Mouse (Mus musculus) lung, postnatal 0 days (tissue): Measurements from ENCODE around the gene Tpcn1. TPM values are rescaled to one million over a fixed set of nuclear protein-coding genes. Genes with fewer than 3 reads are reported as not detected.
"Not testable (repeated sequence)": the region's sequence is repeated elsewhere in the genome, so short reads cannot be mapped to it uniquely, and the experiment has no call there.

Experiments used
- ATAC-seq: fragments of 200-750 bp; cut with Nextera tagmentation; 2 replicates; pipeline ENCODE4 v1.8.0; 2017; ENCODE audit warnings: moderate library complexity
- DNase-seq: peaks from one replicate; pipeline ENCODE4 v3.0.0-alpha.2; 2016; ENCODE audit warnings: low spot score
- H3K27ac ChIP-seq: fragments of 300-500 bp; sonication (generic); 2 replicates; pipeline ENCODE4 v1.5.1; 2014; ENCODE audit warnings: antibody characterized with exemption, mild to moderate bottlenecking, low read length, mixed read lengths
- H3K27me3 ChIP-seq: fragments of 300-500 bp; sonication (generic); replicated peaks from 2 replicates; pipeline ENCODE4 v1.6.1; 2014; ENCODE audit warnings: low read length, mixed read lengths; ENCODE audit not compliant: insufficient read depth
- H3K36me3 ChIP-seq: fragments of 300-500 bp; sonication (generic); 2 replicates; pipeline ENCODE4 v1.6.1; 2014; ENCODE audit warnings: low read length, mixed read lengths; ENCODE audit not compliant: insufficient read depth
- H3K4me1 ChIP-seq: fragments of 300-500 bp; sonication (generic); 2 replicates; pipeline ENCODE4 v1.6.1; 2014; ENCODE audit warnings: antibody characterized with exemption, low read depth, low read length, mixed read lengths; ENCODE audit not compliant: insufficient read depth
- H3K4me2 ChIP-seq: fragments of 300-500 bp; sonication (generic); replicated peaks from 2 replicates; pipeline ENCODE4 v1.6.1; 2014; ENCODE audit warnings: low read depth, mild to moderate bottlenecking, low read length, moderate library complexity, mixed read lengths
- H3K4me3 ChIP-seq: fragments of 300-500 bp; sonication (generic); 2 replicates; pipeline ENCODE4 v1.5.1; 2014; ENCODE audit warnings: low read depth, low read length
- H3K9ac ChIP-seq: fragments of 300-500 bp; sonication (generic); replicated peaks from 2 replicates; pipeline ENCODE4 v1.6.1; 2014; ENCODE audit warnings: low read depth, mild to moderate bottlenecking
- H3K9me3 ChIP-seq: fragments of 300-500 bp; sonication (generic); 2 replicates; pipeline ENCODE4 v1.6.1; 2016; ENCODE audit warnings: low read length, mixed read lengths
- CTCF ChIP-seq: IDR thresholded peaks from 2 replicates; pipeline ENCODE4 v1.5.1; 2016; ENCODE audit warnings: antibody characterized with exemption, mild to moderate bottlenecking
- EP300 ChIP-seq: IDR thresholded peaks from 2 replicates; pipeline ENCODE4 v1.6.1; 2016; ENCODE audit warnings: antibody characterized with exemption, mild to moderate bottlenecking, control low read depth
- WGBS: fragments of 180-500 bp; shearing (Covaris S2); extraction: QIAGEN DNeasy Blood & Tissue Kit; methylation state at CpG from one replicate; pipeline ENCODE4 v1.1.7; 2014; 5-methylcytosine and 5-hydroxymethylcytosine counted together
- polyA plus RNA-seq: library from polyadenylated mRNA; unstranded; fragments of >200 nt; fragmentation: Nextera tagmentation; extraction: Ambion mirVana; gene quantifications from 2 replicates; pipeline ENCODE4 v1.2.1, GENCODE M21; 2015

The Tpcn1 gene
- polyA plus RNA-seq, 1 experiment from 2014 or later: 17.5 TPM

- H3K27me3 ChIP-seq: no peaks in the 10 kb centered on the region
- ATAC-seq: peak; percentile 87
- H3K9me3 ChIP-seq: no peaks in the 10 kb centered on the region
- peaks cover 6% of the 10 kb centered on the region; the same call in 1 of the 2 replicates for H3K4me1 ChIP-seq
- H3K27ac ChIP-seq: 0 out of 2 replicates have a peak within 1 kb of the TSS, but pooled peaks have one; percentile 15
- H3K4me2 ChIP-seq: peak within 1 kb of the TSS; percentile 98
- peak within 1 kb of the TSS; percentile 68 for H3K4me3 ChIP-seq
- TF ChIP-seq EP300 (no peak), CTCF (no peak)
- WGBS: under 1% methylated on average over 31 of the region's 55 CpGs
- no peaks in the 10 kb centered on the region for H3K36me3 ChIP-seq
- peak within 1 kb of the TSS; percentile 84 for H3K9ac ChIP-seq
- DNase-seq: peak; percentile 93
These were observed 85.2 kb downstream of the Tpcn1 start, which contains the start of gene Plbd2 for GRCm38 (mm10) chr5:120503144-120503795. Gene Plbd2 (minus strand): TSS chr5:120503625.

GRCm38 (mm10) chr5:120502675-120503143, 85.8 kb downstream of the Tpcn1 start:
- H3K4me1 ChIP-seq: peaks cover 6% of the 10 kb centered on the region; the same call in 1 of the 2 replicates
- H3K36me3 ChIP-seq: no peaks in the 10 kb centered on the region
- H3K4me3 ChIP-seq: peak overlapping the region; percentile 68
- H3K27ac ChIP-seq: no peak overlapping the region
- DNase-seq: no peak
- H3K4me2 ChIP-seq: peak overlapping the region; percentile 98
- TF ChIP-seq EP300 (no peak), CTCF (no peak)
- WGBS: 7% methylated on average over 12 of the region's 12 CpGs
- H3K9me3 ChIP-seq: no peaks in the 10 kb centered on the region
- no peaks in the 10 kb centered on the region for H3K27me3 ChIP-seq
- H3K9ac ChIP-seq: peak overlapping the region; percentile 84
- ATAC-seq: no peak

GRCm38 (mm10) chr5:120502147-120502621, 86.3 kb downstream of the Tpcn1 start:
- no peak for TF ChIP-seq CTCF
- TF ChIP-seq EP300: no peak
- Histone ChIP-seq H3K9me3 (no peaks in the 10 kb centered on the region), H3K9ac (peak overlapping the region; percentile 84; the same call in 1 of the 2 replicates), H3K4me2 (peak overlapping the region; percentile 98; the same call in 1 of the 2 replicates), H3K27ac (no peak overlapping the region), H3K27me3 (no peaks in the 10 kb centered on the region), H3K4me3 (no peak overlapping the region), H3K36me3 (no peaks in the 10 kb centered on the region), H3K4me1 (peaks cover 6% of the 10 kb centered on the region; the same call in 1 of the 2 replicates)
- no peak for ATAC-seq
- whole genome bisulfite sequencing: 60% methylated on average over 9 of the region's 9 CpGs
- DNase-seq: no peak

- DNase-seq, H3K9me3 ChIP-seq, H3K4me1 ChIP-seq, H3K36me3 ChIP-seq, H3K9ac ChIP-seq, H3K4me2 ChIP-seq, H3K27ac ChIP-seq, H3K4me3 ChIP-seq, H3K27me3 ChIP-seq, ATAC-seq: not testable (repeated sequence)
- 84% methylated on average over 9 of the region's 9 CpGs for WGBS
These were observed 87.9 kb downstream of the Tpcn1 start for GRCm38 (mm10) chr5:120500609-120501008.

GRCm38 (mm10) chr5:120499202-120499601, 89.3 kb downstream of the Tpcn1 start:
- DNase-seq: no peak
- TF ChIP-seq CTCF (no peak), EP300 (no peak)
- WGBS: 67% methylated on average over 4 of the region's 4 CpGs
- no peaks in the 10 kb centered on the region for H3K27me3 ChIP-seq
- H3K4me1 ChIP-seq: peaks cover 6% of the 10 kb centered on the region; the same call in 1 of the 2 replicates
- H3K4me2 ChIP-seq: no peak overlapping the region
- H3K27ac ChIP-seq: no peak overlapping the region
- no peak overlapping the region for H3K9ac ChIP-seq
- no peaks in the 10 kb centered on the region for H3K9me3 ChIP-seq
- no peak overlapping the region for H3K4me3 ChIP-seq
- 0 out of 2 replicates have a peak, but pooled peaks cover 3% of the 10 kb centered on the region for H3K36me3 ChIP-seq
- ATAC-seq: no peak

GRCm38 (mm10) chr5:120497071-120497470, 91.4 kb downstream of the Tpcn1 start:
- no peak overlapping the region for H3K27ac ChIP-seq
- 84% methylated on average over 3 of the region's 3 CpGs for WGBS
- H3K4me2 ChIP-seq: no peak overlapping the region
- H3K9me3 ChIP-seq: no peaks in the 10 kb centered on the region
- TF ChIP-seq CTCF (no peak), EP300 (no peak)
- H3K9ac ChIP-seq: no peak overlapping the region
- 0 out of 2 replicates have a peak, but pooled peaks cover 3% of the 10 kb centered on the region for H3K36me3 ChIP-seq
- H3K4me3 ChIP-seq: no peak overlapping the region
- no peaks in the 10 kb centered on the region for H3K4me1 ChIP-seq
- H3K27me3 ChIP-seq: no peaks in the 10 kb centered on the region
- ATAC-seq (no peak), DNase-seq (no peak)
